Mouse (Mus musculus) liver, embryonic 11.5 days (tissue): ENCODE measurements around the gene Setmar. TPM values are rescaled to one million over a fixed set of nuclear protein-coding genes. Genes with fewer than 3 reads are reported as not detected.
"Not testable (repeated sequence)": the region's sequence is repeated elsewhere in the genome, so short reads cannot be mapped to it uniquely, and the experiment has no call there.

ENCODE experiments used
- ATAC-seq: fragments of 200-750 bp; cut with Nextera tagmentation; replicated peaks from 2 replicates; pipeline ENCODE4 v1.8.0; 2017; ENCODE audit warnings: moderate number of reproducible peaks, mild to moderate bottlenecking, moderate TSS enrichment, moderate library complexity; ENCODE audit not compliant: low FRiP score
- DNase-seq: peaks from one replicate; pipeline ENCODE4 v3.0.0-alpha.2; 2017; ENCODE audit warnings: low spot score
- H3K27ac ChIP-seq: fragments of 300-500 bp; sonication (generic); 2 replicates; pipeline ENCODE4 v1.5.1; 2014; ENCODE audit warnings: mild to moderate bottlenecking, low read depth, low read length, control low read depth
- H3K27me3 ChIP-seq: fragments of 300-500 bp; sonication (generic); replicated peaks from 2 replicates; pipeline ENCODE4 v1.6.1; 2014; ENCODE audit warnings: low read length, mixed read lengths; ENCODE audit not compliant: control insufficient read depth, insufficient read depth
- H3K36me3 ChIP-seq: fragments of 300-500 bp; sonication (generic); 2 replicates; pipeline ENCODE4 v1.6.1; 2014; ENCODE audit warnings: mild to moderate bottlenecking, low read length, moderate library complexity, mixed read lengths; ENCODE audit not compliant: control insufficient read depth, insufficient read depth
- H3K4me1 ChIP-seq: fragments of 300-500 bp; sonication (generic); replicated peaks from 2 replicates; pipeline ENCODE4 v1.6.1; 2014; ENCODE audit warnings: low read length, mixed read lengths; ENCODE audit not compliant: control insufficient read depth, insufficient read depth
- H3K4me2 ChIP-seq: fragments of 300-500 bp; sonication (generic); 2 replicates; pipeline ENCODE4 v1.6.1; 2014; ENCODE audit warnings: mild to moderate bottlenecking, control low read depth, moderate library complexity
- H3K4me3 ChIP-seq: fragments of 300-500 bp; sonication (generic); 2 replicates; pipeline ENCODE4 v1.5.1; 2014; ENCODE audit warnings: low read depth, low read length, control low read depth
- H3K9ac ChIP-seq: fragments of 300-500 bp; sonication (generic); 2 replicates; pipeline ENCODE4 v1.6.1; 2014; ENCODE audit warnings: low read depth, low read length, control low read depth
- H3K9me3 ChIP-seq: fragments of 300-500 bp; sonication (generic); 2 replicates; pipeline ENCODE4 v1.6.1; 2016; ENCODE audit warnings: low read length, inconsistent platforms, mixed read lengths; ENCODE audit not compliant: control insufficient read depth
- WGBS: fragments of 180-500 bp; shearing (Covaris S2); extraction: QIAGEN DNeasy Blood & Tissue Kit; methylation state at CpG from one replicate; pipeline ENCODE4 v1.1.7; 2014; 5-methylcytosine and 5-hydroxymethylcytosine counted together
- polyA plus RNA-seq: library from polyadenylated mRNA; unstranded; fragments of >200 nt; fragmentation: Nextera tagmentation; extraction: Ambion mirVana; gene quantifications from 2 replicates; pipeline ENCODE4 v1.2.1, GENCODE M21; 2014

The Setmar gene
- 5.3 and 5.9 TPM in 2 replicates for polyA plus RNA-seq

DNA sequence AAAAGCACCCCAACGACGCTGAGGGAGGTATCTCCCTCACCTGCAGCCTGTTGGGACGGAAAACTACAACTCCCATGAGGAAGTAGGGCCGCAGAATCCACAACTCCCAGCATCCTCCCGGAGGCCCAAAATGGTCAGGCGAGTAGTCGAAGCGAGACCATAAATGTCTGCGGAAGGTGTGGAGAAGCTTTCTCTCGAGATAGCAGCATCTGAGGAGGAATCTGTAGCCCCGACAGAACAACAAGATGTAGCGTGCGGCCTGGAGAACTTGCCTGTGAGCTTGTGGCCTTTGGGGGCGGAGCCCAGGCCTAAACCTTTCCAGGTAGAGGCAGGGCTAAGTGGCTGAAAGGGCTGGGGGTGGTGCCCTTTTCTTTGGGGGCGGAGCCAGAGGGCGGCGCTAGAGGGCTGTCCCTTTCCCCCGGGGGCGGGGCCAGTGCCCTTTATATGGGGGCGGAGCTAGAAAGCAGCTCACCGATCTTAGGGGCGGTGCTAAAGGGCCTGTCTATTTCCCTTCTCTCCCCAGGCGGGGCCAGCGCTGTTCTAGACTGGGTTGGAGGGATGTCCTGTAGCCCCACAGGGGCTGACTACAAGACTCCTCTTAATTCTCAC, at the start of gene Setmar:
Gene Setmar, plus strand, starts transcription at position 128 of the 609 bp plus-strand sequence.
- Histone ChIP-seq H3K27ac (peak within 1 kb of the TSS; percentile 82), H3K9ac (peak within 1 kb of the TSS; percentile 72), H3K4me3 (peak within 1 kb of the TSS; percentile 55), H3K4me1 (no peaks in the 10 kb centered on the region), H3K4me2 (peak within 1 kb of the TSS; percentile 74), H3K27me3 (no peaks in the 10 kb centered on the region), H3K36me3 (no peaks in the 10 kb centered on the region), H3K9me3 (no peaks in the 10 kb centered on the region)
- under 1% methylated on average over 24 of the region's 24 CpGs for WGBS
- peak; percentile 99 for DNase-seq
- peak; percentile 96 for ATAC-seq

DNA sequence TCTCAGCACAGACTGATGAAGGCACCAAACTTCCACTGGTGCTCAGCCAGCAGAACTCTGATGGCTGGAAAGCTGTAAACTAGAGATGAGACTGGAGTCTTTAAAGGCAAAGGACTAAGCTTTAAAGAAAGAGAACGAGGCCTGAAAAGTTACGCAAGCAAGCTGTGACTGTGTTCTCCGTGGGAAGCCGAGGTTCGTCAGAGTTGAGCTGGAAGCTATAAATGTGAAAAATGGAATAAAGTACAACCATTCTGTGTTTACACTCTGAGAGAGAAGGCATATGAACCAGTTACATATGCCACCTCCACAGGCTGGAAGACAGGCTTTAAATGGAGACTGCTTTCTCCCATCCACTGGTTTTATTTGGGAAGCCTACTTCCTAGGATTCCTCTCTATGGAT, 43.2 kb upstream of the Setmar start:
- WGBS = 87% methylated on average over 5 of the region's 5 CpGs
- no peak for DNase-seq

DNA sequence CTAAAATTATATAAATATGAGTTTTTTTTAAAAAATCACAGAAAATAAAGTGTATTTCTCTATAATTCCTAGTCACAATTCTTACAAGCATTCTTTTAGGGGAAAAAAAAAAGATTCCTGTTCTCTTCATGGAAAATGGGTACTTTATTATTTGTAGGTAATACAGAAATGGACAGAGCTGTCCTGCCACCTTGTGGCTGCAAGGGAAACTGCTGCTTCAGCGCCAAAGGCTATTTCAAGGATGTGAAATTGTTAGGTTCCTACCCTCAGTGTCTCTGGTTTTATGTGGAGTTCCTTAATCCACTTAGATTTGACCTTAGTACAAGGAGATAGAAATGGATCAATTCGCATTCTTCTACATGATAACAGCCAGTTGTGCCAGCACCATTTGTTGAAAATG, 9.8 kb upstream of the Setmar start:
- not testable (repeated sequence) for H3K27ac ChIP-seq, H3K9ac ChIP-seq, H3K4me1 ChIP-seq, H3K4me2 ChIP-seq, H3K27me3 ChIP-seq, H3K36me3 ChIP-seq, ATAC-seq, H3K9me3 ChIP-seq, DNase-seq, H3K4me3 ChIP-seq
- 1% methylated on average over 2 of the region's 2 CpGs for WGBS

More for the DNA sequence above, 43.2 kb upstream of the Setmar start:
- H3K27me3 ChIP-seq = no peaks in the 10 kb centered on the region
- H3K27ac ChIP-seq = no peak overlapping the region
- H3K4me2 ChIP-seq = no peak overlapping the region
- no peak for ATAC-seq
- H3K4me3 ChIP-seq = no peak overlapping the region
- H3K36me3 ChIP-seq = no peaks in the 10 kb centered on the region
- H3K9ac ChIP-seq = no peak overlapping the region
- no peaks in the 10 kb centered on the region for H3K9me3 ChIP-seq
- H3K4me1 ChIP-seq = no peaks in the 10 kb centered on the region

DNA sequence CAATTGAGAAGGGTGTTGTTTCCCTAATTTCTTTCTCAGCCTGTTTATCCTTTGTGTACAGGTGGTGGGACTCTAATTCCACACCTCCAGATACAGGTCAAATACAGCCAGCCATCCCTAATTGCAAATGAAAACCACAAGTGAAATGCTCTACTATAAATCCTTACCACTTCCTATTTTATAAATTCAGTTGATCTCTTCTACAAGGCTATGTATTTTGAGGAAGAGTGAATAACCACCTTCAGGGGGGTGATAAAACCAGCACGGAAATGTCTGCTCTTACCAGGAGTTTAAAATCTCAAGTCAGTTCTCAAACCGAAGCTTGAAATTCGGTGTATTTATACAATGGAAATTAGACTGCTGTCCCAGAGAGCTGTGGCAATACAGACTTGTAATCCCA, 8.9 kb upstream of the Setmar start:
- H3K27me3 ChIP-seq = no peaks in the 10 kb centered on the region
- no peak overlapping the region for H3K9ac ChIP-seq
- no peaks in the 10 kb centered on the region for H3K36me3 ChIP-seq
- WGBS = 68% methylated on average over 3 of the region's 3 CpGs
- H3K4me1 ChIP-seq = no peaks in the 10 kb centered on the region
- H3K4me3 ChIP-seq = no peak overlapping the region
- H3K27ac ChIP-seq = no peak overlapping the region
- DNase-seq (no peak), ATAC-seq (no peak)
- H3K4me2 ChIP-seq = no peak overlapping the region
- no peaks in the 10 kb centered on the region for H3K9me3 ChIP-seq

DNA sequence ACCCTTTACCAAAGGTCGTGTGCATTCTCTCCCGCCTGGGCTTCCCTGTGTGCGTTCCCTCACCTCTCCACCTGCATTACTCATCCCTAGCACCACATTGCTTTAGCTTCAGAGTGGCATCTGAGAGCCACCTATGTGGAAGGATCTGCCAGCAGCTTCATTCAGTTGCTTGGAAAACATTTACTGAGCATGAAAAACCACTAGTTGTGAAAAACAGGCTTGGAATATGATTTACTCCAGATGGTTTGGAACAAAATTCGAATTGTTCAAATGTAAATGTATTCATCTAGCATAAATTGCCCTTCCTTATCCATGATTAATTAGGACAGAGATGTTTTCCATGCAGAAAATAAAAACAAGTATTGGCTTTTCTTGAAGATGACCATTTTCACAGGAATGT, 7.5 kb upstream of the Setmar start:
- no peaks in the 10 kb centered on the region for H3K4me1 ChIP-seq
- ATAC-seq (no peak), DNase-seq (no peak)
- H3K27me3 ChIP-seq = no peaks in the 10 kb centered on the region
- H3K36me3 ChIP-seq = no peaks in the 10 kb centered on the region
- H3K9me3 ChIP-seq = no peaks in the 10 kb centered on the region
- H3K4me2 ChIP-seq = no peak overlapping the region
- no peak overlapping the region for H3K27ac ChIP-seq
- no peak overlapping the region for H3K9ac ChIP-seq
- no peak overlapping the region for H3K4me3 ChIP-seq
- WGBS = 63% methylated on average over 4 of the region's 4 CpGs

DNA sequence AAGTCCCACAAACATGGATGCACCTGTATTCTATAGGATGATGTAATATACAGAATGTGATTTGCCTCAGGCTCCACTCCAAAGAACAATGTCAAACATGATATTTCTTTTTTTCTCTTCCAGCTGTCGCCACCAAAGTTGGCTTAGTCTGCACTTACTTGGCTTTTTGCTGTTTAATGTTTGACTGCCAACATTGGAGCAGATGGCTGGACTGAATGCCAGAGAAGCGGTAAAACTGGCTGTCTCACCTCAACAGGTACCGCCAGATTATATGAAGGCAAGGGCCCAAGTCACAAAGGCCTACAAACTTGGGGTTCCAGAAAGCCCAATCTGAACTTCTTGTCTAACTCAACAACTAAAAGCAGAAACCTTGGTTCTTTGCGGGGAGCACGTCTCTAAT, 6.8 kb upstream of the Setmar start:
- Histone ChIP-seq H3K4me2 (no peak overlapping the region), H3K9me3 (no peaks in the 10 kb centered on the region), H3K27me3 (no peaks in the 10 kb centered on the region), H3K36me3 (no peaks in the 10 kb centered on the region), H3K4me3 (no peak overlapping the region), H3K9ac (no peak overlapping the region), H3K4me1 (no peaks in the 10 kb centered on the region), H3K27ac (no peak overlapping the region)
- ATAC-seq = no peak
- no peak for DNase-seq
- WGBS = 84% methylated on average over 5 of the region's 5 CpGs

DNA sequence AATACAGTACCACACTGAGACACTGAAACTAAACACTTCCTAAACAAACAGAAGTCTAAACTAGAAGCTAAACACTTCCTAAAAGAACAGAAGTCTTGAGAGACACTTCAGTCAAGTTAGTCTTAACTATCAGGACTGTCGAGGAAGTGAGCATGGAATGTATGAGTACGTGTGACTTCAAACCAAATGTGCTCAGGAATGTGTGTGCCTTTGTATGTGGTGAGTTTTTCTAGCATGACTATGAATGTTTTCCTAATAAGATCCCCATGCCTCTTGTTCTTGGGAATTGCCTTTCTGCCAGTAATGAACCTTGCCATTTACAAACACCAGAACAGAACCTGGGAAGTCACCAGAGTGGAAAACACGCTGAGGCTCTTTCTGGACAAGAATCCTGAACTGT, 3.7 kb upstream of the Setmar start:
- no peak for ATAC-seq

DNA sequence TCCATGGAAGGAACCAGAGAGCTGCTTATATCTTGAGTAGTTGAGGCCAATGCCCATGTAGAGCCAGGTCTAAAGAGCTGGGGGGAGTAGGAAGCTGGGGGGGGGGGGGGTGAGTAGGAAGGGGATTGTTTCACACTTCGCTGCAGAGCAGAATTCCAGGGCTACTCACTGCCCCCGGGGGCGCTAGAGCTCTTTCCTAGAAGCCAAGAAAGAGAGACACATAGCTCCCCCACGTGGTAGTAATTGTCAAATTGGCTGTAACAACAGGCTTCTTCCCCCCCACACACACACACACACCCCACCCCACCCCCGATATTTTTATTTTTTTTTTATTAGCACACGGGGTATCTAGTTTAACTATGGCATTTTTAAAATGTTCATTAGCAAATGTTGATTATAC, 738 bp downstream of the Setmar start:
- H3K27ac ChIP-seq = peak overlapping the region; percentile 82; the same call in 1 of the 2 replicates
- WGBS = 10% methylated on average over 6 of the region's 6 CpGs
- H3K4me1 ChIP-seq = no peaks in the 10 kb centered on the region
- H3K36me3 ChIP-seq = no peaks in the 10 kb centered on the region
- no peaks in the 10 kb centered on the region for H3K27me3 ChIP-seq
- peak overlapping the region; percentile 55 for H3K4me3 ChIP-seq
- peak overlapping the region; percentile 74 for H3K4me2 ChIP-seq
- no peak; the same call in 1 of the 2 replicates for ATAC-seq
- DNase-seq = no peak
- peak overlapping the region; percentile 72; the same call in 1 of the 2 replicates for H3K9ac ChIP-seq
- no peaks in the 10 kb centered on the region for H3K9me3 ChIP-seq

More for the DNA sequence above, 3.7 kb upstream of the Setmar start:
- 74% methylated on average over 3 of the region's 3 CpGs for WGBS
- Histone ChIP-seq H3K9me3 (no peaks in the 10 kb centered on the region), H3K36me3 (no peaks in the 10 kb centered on the region), H3K4me1 (no peaks in the 10 kb centered on the region), H3K4me3 (no peak overlapping the region), H3K4me2 (no peak overlapping the region), H3K9ac (no peak overlapping the region), H3K27me3 (no peaks in the 10 kb centered on the region), H3K27ac (no peak overlapping the region)
- no peak for DNase-seq

DNA sequence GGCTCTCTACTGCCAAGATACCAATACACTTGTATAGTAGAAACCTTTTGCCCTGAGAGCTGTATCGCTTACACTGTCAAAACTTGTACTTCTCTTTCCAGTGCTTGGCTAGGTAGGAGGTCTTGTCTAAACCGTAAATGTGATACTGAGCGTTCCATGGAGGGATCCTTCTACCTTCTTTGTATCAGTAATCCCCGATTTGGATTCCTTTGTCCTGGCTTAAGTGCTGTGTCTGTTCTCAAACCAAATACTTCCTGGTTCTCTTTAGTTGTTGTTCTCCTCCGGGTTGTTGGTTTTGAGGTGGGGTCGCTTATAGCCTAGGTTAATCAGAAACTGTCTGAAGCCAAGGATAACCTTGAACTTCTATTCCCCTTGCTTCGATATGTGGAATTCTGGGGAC, 6.1 kb downstream of the Setmar start:
- 0 out of 2 replicates have a peak, but pooled peaks cover 3% of the 10 kb centered on the region for H3K36me3 ChIP-seq
- H3K27me3 ChIP-seq = no peaks in the 10 kb centered on the region
- no peak overlapping the region for H3K9ac ChIP-seq
- H3K9me3 ChIP-seq = no peaks in the 10 kb centered on the region
- H3K4me1 ChIP-seq = no peaks in the 10 kb centered on the region
- ATAC-seq (no peak), DNase-seq (no peak)
- no peak overlapping the region for H3K27ac ChIP-seq
- 89% methylated on average over 7 of the region's 7 CpGs for WGBS
- no peak overlapping the region for H3K4me3 ChIP-seq
- H3K4me2 ChIP-seq = no peak overlapping the region
